Mouse (Mus musculus) intestine, postnatal 0 days (tissue): ENCODE data around the gene Necap1. TPM values are rescaled to one million over a fixed set of nuclear protein-coding genes. Genes with fewer than 3 reads are reported as not detected.

Source experiments
- ATAC-seq: fragments of 200-750 bp; cut with Nextera tagmentation; 2 replicates; pipeline ENCODE4 v1.8.0; 2017; ENCODE audit warnings: mild to moderate bottlenecking, moderate TSS enrichment, moderate library complexity
- H3K27ac ChIP-seq: fragments of 300-500 bp; sonication (generic); 2 replicates; pipeline ENCODE4 v1.5.1; 2014; ENCODE audit warnings: mild to moderate bottlenecking, low read depth, low read length, moderate library complexity
- H3K27me3 ChIP-seq: fragments of 300-500 bp; sonication (generic); replicated peaks from 2 replicates; pipeline ENCODE4 v1.6.1; 2014; ENCODE audit warnings: low read length, mixed read lengths; ENCODE audit not compliant: control insufficient read depth, insufficient read depth
- H3K36me3 ChIP-seq: fragments of 300-500 bp; sonication (generic); 2 replicates; pipeline ENCODE4 v1.6.1; 2014; ENCODE audit warnings: mild to moderate bottlenecking, moderate library complexity; ENCODE audit not compliant: control insufficient read depth, insufficient read depth
- H3K4me1 ChIP-seq: fragments of 300-500 bp; sonication (generic); replicated peaks from 2 replicates; pipeline ENCODE4 v1.6.1; 2014; ENCODE audit warnings: antibody characterized with exemption, low read length, mixed read lengths; ENCODE audit not compliant: control insufficient read depth, insufficient read depth
- H3K4me2 ChIP-seq: fragments of 300-500 bp; sonication (generic); replicated peaks from 2 replicates; pipeline ENCODE4 v1.6.1; 2014; ENCODE audit warnings: low read depth, mild to moderate bottlenecking, moderate library complexity
- H3K4me3 ChIP-seq: fragments of 300-500 bp; sonication (generic); 2 replicates; pipeline ENCODE4 v1.5.1; 2014; ENCODE audit warnings: low read depth, low read length
- H3K9ac ChIP-seq: fragments of 300-500 bp; sonication (generic); 2 replicates; pipeline ENCODE4 v1.6.1; 2014; ENCODE audit warnings: mild to moderate bottlenecking, low read depth, low read length
- H3K9me3 ChIP-seq: fragments of 300-500 bp; sonication (generic); 2 replicates; pipeline ENCODE4 v1.6.1; 2016; ENCODE audit warnings: mixed run types; ENCODE audit not compliant: control insufficient read depth
- CTCF ChIP-seq: sonication (generic); IDR thresholded peaks from 2 replicates; pipeline ENCODE4 v1.5.1; 2016; ENCODE audit warnings: low read depth, mild to moderate bottlenecking, control low read depth, antibody characterized with exemption, moderate library complexity
- WGBS: fragments of 180-500 bp; shearing (Covaris S2); extraction: QIAGEN DNeasy Blood & Tissue Kit; methylation state at CpG from one replicate; pipeline ENCODE4 v1.1.7; 2014; 5-methylcytosine and 5-hydroxymethylcytosine counted together
- polyA plus RNA-seq: library from polyadenylated mRNA; unstranded; fragments of >200 nt; fragmentation: Nextera tagmentation; extraction: Ambion mirVana; gene quantifications from 2 replicates; pipeline ENCODE4 v1.2.1, GENCODE M21; 2015

Necap1 gene
- polyA plus RNA-seq, 1 experiment from 2014 or later = 45.8 TPM

DNA sequence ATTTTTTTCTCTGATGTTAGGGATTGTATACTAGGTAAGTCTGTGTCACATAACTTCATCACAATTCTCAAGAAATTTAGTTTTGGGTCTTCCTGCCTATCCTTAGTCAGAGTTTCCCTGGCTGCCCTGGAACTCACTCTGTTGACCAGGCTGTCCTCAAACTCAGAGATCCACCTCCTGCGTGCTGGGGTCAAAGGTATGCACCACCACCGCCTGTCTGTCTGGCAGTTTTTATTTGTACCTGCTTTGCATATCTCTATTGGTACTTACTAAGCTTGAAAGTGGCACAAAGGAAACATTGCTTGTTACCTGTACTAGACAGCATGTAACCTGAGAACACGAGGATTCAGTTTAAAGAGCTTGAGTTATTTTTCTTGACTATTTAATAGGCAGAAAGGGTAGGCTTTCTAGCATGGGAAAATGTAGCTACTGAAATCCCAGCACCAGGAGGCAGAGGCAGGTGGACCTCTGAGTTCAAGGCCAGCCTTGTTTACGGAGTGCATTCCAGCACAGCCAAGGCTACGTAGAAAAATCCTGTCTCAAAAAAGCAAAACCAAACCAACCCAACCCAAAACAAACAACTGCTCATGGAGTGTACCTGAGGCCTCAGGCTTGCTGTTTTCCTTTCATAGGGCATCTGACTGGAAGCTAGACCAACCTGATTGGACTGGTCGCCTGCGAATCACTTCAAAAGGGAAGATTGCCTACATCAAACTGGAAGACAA, 5.7 kb downstream of the Necap1 start:
- no peaks in the 10 kb centered on the region; the same call in 1 of the 2 replicates for H3K4me1 ChIP-seq
- H3K27me3 ChIP-seq = no peaks in the 10 kb centered on the region
- TF ChIP-seq CTCF = no peak
- WGBS = 57% methylated on average over 7 of the region's 7 CpGs
- no peak overlapping the region for H3K9ac ChIP-seq
- H3K36me3 ChIP-seq = peaks cover 54% of the 10 kb centered on the region
- H3K4me2 ChIP-seq = no peak overlapping the region
- no peaks in the 10 kb centered on the region for H3K9me3 ChIP-seq
- no peak overlapping the region for H3K4me3 ChIP-seq
- ATAC-seq = peak; percentile 58
- H3K27ac ChIP-seq = no peak overlapping the region

GRCm38 (mm10) chr6:122881287-122881686, 7.0 kb downstream of the Necap1 start:
- no peak overlapping the region for H3K27ac ChIP-seq
- H3K4me2 ChIP-seq = no peak overlapping the region
- no peak overlapping the region for H3K4me3 ChIP-seq
- no peaks in the 10 kb centered on the region for H3K27me3 ChIP-seq
- H3K4me1 ChIP-seq = no peaks in the 10 kb centered on the region; the same call in 1 of the 2 replicates
- no peak for TF ChIP-seq CTCF
- no peak overlapping the region for H3K9ac ChIP-seq
- no peaks in the 10 kb centered on the region for H3K9me3 ChIP-seq
- H3K36me3 ChIP-seq = peaks cover 68% of the 10 kb centered on the region
- no peak for ATAC-seq
- WGBS = 89% methylated on average over 12 of the region's 12 CpGs

GRCm38 (mm10) chr6:122883603-122884002, 9.3 kb downstream of the Necap1 start:
- H3K36me3 ChIP-seq = peaks cover 91% of the 10 kb centered on the region

DNA sequence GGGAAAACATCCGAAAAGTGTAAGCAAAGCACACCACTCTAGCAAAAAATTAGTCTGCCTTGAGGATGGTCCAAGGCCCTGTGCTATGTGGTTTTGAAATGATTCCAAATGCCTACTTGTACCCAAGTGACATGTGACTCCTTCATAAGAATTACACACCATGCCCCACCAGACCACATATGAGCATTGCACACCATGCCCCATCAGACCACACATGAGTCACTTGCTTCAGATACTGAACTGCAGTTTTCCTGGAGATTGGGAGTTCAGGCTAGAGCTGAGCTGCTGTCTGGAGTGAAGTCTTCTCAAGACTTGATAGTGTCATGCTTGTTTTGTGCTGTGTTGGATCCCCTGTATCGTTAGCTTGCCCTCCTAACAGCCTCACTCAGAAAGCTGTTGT, 15.3 kb downstream of the Necap1 start:
- no peak for TF ChIP-seq CTCF
- H3K9ac ChIP-seq = no peak overlapping the region
- no peak overlapping the region for H3K4me3 ChIP-seq
- H3K36me3 ChIP-seq = peaks cover 54% of the 10 kb centered on the region
- no peaks in the 10 kb centered on the region for H3K9me3 ChIP-seq
- H3K27ac ChIP-seq = no peak overlapping the region
- H3K4me2 ChIP-seq = no peak overlapping the region
- no peaks in the 10 kb centered on the region for H3K4me1 ChIP-seq
- ATAC-seq = no peak
- H3K27me3 ChIP-seq = no peaks in the 10 kb centered on the region
- WGBS = 93% methylated on average over 2 of the region's 2 CpGs

More at GRCm38 (mm10) chr6:122883603-122884002, 9.3 kb downstream of the Necap1 start:
- Histone ChIP-seq H3K4me2 (no peak overlapping the region), H3K27ac (no peak overlapping the region), H3K9ac (no peak overlapping the region), H3K9me3 (no peaks in the 10 kb centered on the region), H3K4me3 (no peak overlapping the region), H3K4me1 (no peaks in the 10 kb centered on the region; the same call in 1 of the 2 replicates), H3K27me3 (no peaks in the 10 kb centered on the region)
- TF ChIP-seq CTCF = no peak
- ATAC-seq = no peak
- 87% methylated on average over 9 of the region's 9 CpGs for WGBS

DNA sequence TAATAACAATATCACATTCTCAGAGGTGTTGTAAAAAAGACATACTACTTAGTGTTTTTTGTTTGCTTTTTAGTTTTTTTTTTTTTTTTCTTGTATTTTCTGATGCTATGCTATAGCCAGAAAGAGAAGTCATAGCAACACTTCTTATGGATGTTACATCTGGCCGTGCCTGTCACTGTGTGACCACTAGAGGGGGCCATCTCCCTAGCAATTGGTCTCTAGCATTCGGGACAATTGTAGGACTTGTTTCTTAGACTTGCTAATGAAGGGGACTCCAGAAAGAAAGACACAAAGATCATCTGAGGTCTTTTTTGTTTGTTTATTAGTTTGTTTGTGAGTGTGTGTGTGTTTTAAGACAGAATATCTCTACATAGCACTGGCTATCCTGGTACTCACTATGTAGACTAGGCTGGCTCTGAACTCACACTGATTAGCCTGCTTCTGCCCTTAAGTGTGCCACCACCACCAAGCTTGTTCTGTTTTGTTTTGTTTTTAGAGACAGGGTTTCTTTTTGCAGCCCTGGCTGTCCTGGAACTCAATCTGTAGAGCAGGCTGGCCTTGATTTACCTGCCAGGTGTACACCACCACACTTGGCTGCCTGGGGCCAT, 18.3 kb downstream of the Necap1 start:
- Histone ChIP-seq H3K9ac (no peak overlapping the region), H3K4me1 (no peaks in the 10 kb centered on the region), H3K4me3 (no peak overlapping the region), H3K36me3 (peaks cover 31% of the 10 kb centered on the region), H3K27ac (no peak overlapping the region), H3K4me2 (no peak overlapping the region), H3K9me3 (no peaks in the 10 kb centered on the region), H3K27me3 (no peaks in the 10 kb centered on the region)
- ATAC-seq = no peak
- WGBS = 9% methylated on average over 2 of the region's 2 CpGs
- peak; percentile 87 for TF ChIP-seq CTCF

DNA sequence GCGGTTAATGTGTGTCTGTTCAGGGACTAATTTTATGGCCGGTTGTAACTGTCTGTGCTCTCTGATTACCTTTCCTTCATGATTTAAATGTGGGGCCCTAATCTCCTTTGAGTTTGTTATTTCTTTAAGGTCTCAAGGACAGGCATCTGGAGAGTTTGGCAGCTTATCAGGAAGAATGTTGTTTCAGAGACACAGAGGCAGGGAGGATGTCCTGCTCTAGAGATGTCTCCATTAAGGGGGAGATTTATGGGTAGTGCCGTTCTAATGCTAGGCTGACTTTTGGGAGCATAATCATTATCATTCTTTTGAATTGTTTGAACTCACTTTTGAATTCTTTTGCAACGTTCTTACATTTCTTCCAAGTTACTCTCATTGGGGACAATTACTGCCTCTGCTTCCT, 45.6 kb downstream of the Necap1 start:
- Histone ChIP-seq H3K4me1 (no peaks in the 10 kb centered on the region), H3K27me3 (no peaks in the 10 kb centered on the region), H3K27ac (no peak overlapping the region), H3K9me3 (no peaks in the 10 kb centered on the region), H3K4me2 (no peak overlapping the region), H3K9ac (no peak overlapping the region), H3K36me3 (no peaks in the 10 kb centered on the region), H3K4me3 (no peak overlapping the region)
- no peak for TF ChIP-seq CTCF
- ATAC-seq = no peak
- 13% methylated on average over 4 of the region's 4 CpGs for WGBS
